Mouse (Mus musculus) thymus, postnatal 10 days (tissue): ENCODE data around the gene Kif21b.
A peak's percentile ranks its signal among the peaks of the same experiment; 100 is the strongest.

Experiments
- DNase-seq, 2 experiments: peaks; one replicate each; pipeline ENCODE4 v3.0.0; 2021; ENCODE audit warnings: low spot score in 2 of 2

Gene Kif21b

DNA sequence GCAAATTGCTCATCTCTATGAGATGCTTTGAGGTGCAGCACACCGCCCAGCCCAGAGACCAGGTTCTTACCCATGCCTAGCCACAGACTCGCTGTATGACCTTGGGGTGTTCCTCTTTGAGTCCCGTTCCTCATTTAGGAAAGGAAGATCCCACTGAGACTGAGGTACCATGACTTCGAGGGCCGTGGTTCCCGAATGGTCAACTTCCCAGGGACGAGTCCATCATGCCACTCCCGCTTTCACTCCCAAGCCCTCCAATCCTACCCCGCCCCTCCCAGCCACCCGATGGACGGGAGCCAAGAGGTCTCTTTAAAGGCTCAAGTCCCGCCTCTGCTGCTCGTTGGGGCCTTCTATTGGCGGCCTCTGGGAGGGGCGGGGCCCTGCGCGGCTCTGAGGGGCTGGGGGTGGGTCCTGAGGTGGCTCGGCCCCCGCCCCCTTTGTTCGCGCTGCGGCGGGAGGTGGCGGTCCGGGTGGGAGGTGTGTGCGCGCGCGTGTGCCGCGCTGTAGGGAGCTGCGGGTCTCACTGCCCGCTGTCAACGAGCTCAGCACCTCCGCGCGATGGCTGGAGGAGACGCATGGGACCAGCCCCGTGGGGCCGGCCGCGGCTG is at the start of gene Kif21b:
Gene Kif21b (plus strand): TSS at position 439 of the 608 bp plus-strand sequence.
- peak; percentile 89 to 94 for DNase-seq

DNA sequence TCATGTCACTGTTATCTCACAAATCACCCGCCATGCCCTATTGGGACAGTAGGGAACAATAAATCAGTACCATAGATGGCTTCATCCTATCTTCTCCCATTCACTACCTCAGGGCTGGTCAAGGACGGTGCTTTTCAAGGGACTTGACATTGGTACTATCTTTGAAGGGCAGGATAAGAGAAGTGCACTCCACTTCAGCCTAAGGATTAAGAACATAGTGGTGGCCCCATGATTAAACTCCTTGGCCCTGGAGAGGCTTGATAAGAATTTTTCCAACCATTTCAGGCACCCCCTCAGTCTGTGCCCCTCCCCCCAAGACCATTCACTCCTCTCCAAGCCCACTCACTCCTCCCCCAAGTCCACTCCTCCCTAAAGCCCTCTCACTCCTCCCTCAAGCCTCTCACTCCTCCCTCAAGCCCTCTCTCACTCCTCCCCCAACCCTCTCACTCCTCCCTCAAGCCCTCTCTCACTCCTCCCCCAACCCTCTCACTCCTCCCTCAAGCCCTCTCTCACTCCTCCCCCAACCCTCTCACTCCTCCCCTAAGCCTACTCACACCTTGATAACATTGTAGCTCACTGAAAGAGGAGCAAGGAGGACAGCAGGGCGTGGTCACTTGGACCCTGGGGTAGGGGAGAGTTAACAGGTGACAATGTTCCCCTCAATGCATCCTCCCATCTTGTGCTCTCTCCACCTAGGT is 45.1 kb upstream of the Kif21b start:
- no peak for DNase-seq

- DNase-seq, result no peak
Measured at GRCm38 (mm10) chr1:136089368-136090165, 41.6 kb upstream of the Kif21b start.

GRCm38 (mm10) chr1:136093726-136094125 is 37.5 kb upstream of the Kif21b start:
- no peak for DNase-seq

DNA sequence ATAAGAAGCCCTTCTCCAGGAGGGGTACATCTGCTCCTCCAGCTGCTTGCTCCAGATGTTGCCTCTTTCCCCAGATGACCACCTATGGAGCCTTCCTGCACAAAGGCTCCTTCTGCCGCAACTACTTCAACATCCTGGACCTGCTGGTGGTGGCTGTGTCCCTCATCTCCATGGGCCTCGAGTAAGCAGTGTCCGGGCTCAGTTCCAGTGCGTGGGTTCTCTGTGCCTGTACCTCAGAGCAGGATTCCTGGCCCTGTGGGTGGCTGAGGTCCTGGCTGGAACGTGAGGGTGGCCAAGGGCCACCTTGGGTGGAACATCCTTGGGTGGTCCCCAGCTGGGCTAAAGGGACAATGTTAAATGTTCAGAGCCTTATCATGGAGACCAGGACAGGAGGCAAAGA is 36.4 kb upstream of the Kif21b start:
- DNase-seq, result no peak

DNA sequence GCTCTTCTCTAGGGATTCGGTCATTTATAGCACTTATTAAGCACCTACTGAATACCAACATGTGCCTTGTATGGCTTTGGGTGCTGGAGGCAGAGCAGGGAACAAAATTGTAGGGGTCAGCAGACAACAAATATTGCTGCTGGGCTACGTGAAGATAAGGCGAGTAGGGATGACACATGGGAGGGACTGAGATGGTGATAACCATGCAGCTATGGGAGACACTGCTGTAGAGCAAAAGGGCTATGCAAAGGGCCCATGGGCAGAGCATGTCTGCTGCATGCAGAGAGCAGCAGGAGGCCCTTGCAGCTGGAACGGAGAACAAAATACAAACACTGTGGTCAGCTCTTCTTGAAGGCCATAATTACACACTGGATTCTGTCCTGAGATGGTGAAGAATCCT is 29.1 kb upstream of the Kif21b start:
- DNase-seq, result no peak

GRCm38 (mm10) chr1:136102551-136102950 is 28.6 kb upstream of the Kif21b start:
- DNase-seq, result no peak

DNA sequence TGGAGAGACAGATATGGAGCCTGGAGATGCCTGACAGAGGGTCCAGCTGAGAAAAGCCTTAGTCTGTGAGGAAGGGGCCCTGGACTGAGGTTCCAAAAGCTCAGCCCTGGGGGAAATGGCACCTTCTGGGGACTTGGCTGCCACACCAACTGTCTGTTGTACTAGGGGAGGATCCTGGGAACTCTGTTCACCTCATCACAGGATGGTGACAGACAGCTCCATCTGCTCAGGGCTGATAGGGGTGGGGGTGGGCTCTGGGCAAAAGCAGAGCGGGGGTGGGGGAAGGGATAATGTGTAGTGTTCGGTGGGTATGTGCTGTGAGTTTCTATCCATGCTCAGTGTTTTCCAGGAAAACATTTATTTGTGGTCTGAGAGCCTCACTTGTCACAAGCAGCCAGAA is 28.2 kb upstream of the Kif21b start:
- DNase-seq, result no peak

GRCm38 (mm10) chr1:136103696-136104095 is 27.5 kb upstream of the Kif21b start:
- no peak for DNase-seq

- no peak for DNase-seq
Measured at GRCm38 (mm10) chr1:136104741-136105140, 26.4 kb upstream of the Kif21b start.

GRCm38 (mm10) chr1:136109464-136109863 is 21.7 kb upstream of the Kif21b start:
- DNase-seq, result no peak

DNA sequence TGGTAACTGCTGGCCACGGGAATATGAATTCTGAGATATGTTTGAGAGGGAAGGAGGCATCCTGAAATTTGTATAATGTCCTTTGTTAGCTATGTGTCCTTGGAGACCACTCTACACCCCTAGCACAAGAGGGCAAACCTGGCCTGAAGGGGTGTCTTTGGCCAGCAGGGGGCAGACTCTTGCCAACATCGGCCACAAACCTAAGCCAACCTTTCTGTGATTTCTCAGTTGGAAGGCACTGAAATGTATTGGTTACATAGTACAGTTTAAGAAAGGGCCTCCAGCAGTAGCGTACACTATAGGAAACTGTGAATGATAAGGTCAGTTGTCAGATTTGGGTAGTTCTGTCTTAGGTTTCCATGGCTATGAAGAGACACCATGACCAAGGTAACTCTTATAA is 15.0 kb upstream of the Kif21b start:
- DNase-seq, result peak; percentile 65 to 89

DNA sequence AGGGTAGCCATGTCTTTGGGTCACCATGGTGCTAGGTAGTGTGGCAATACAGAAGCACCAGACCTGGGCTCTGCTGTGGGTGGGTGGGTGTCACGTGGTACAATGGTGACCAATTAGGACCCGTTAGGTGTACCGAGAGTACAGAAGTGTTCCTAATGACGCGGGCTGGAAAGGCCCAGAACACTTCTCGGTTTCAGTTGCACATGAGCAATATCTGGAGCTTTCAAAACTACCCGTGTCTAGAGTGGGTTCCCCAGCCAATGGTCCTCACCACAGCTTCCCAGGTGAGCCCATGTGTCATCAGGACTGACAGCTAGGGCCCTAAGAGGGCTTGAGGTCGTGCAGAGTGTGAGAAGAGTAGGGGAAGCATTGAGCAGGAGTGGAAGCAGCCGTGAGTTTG is 14.1 kb upstream of the Kif21b start:
- no peak for DNase-seq

DNA sequence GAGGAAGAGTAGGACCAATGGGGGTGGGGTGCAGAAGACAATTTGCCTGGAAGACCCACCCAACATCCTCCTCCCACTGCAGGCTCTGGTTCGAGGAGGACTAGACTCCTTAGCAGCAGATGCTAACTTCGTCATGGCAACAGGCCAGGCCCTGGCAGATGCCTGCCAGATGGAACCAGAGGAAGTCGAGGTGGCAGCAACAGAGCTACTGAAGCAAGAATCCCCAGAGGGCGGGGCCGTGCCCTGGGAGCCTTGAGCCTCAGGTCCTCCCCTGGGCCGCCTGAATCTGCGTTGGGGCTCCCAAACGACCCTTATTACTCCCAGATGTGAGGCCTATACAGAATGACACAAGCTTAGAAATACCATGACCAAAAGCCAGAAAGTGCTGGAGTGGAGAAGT is 12.3 kb upstream of the Kif21b start:
- DNase-seq, result peak; percentile 42 to 54

DNA sequence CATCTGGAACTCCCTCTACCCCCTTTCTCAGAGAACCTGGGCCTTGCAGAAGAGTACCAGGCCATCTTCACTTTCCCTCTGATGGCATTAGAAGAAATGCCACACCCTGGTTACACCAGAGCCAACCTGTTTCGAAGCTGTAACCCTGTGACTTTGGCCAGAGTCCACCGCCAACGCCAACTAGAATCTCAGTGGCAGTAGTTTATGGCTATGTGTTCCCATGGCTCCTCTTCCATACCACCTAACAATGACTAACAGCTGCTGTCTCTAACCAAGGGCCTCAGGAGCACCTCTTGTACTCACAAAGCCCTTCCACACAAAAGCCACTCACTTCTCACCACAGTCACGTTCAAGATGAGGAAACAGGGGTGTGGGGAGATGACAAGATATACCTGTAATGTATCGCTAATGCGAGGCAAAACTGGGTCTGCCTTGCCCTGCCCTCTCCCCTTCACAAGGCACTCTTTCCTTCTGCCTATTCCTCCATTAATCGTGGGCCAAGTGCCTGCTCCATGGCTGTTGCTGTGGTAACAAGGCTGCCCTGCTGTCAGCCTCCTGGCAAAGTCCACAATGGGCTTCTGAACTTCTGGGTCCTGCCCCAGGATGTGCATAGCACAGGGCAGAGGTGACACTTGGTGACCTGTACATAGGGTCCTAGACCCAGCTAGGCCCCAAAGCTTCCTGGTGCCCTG is 11.5 kb upstream of the Kif21b start:
- no peak for DNase-seq

GRCm38 (mm10) chr1:136120263-136120603 is 11.0 kb upstream of the Kif21b start:
- no peak for DNase-seq

- DNase-seq, result no peak
Measured at GRCm38 (mm10) chr1:136120785-136121184, 10.4 kb upstream of the Kif21b start.

- DNase-seq, result no peak
Measured at GRCm38 (mm10) chr1:136122030-136122429, 9.2 kb upstream of the Kif21b start.

- no peak for DNase-seq
Measured at GRCm38 (mm10) chr1:136126159-136126765, 4.9 kb upstream of the Kif21b start.

GRCm38 (mm10) chr1:136126895-136127294 is 4.3 kb upstream of the Kif21b start:
- no peak for DNase-seq

DNA sequence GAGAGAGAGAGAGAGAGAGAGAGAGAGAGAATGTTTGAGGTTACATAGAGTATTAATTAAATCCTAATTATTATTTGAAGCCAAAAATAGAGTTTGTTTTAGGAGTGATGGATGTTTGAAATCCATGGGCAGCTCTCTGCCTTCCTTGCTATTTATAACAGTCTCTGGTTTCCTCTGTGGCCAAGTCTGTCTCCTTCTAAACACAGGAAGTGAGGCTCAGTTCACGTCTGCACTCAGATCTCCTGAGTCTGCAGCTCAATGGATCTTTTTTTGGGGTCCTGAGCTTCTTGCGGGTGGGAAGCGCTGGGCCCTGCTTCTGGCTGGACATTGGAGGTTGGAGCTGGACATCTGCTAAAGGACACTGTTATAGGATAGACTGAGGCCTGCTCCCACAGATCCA is 3.3 kb upstream of the Kif21b start:
- DNase-seq, result no peak

GRCm38 (mm10) chr1:136128416-136128815 is 2.8 kb upstream of the Kif21b start:
- DNase-seq, result no peak
